Comparison of ENCODE assay signal across 8 mouse cellular contexts in the genomic region with DNA sequence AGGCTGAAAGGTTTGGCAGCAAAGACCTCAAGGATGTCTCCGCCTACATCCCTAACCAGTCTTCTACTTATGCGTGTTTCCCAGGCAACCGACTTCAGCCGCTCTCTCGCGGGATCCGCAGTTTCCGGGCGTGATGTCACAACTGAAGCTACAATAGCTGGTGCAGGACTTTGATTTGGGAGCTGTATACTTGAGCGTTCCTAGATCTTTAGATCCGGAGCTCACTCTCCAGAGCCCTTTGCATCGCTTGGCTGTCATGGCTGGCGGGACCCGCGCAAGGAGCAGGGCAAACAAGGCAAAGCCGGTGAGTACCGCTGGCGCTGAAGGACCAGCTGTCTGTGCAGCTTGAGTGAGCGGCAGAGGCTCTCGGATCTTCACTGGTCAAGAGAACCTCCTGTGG. TPM values are rescaled to one million over a fixed set of nuclear protein-coding genes. Genes with fewer than 3 reads are reported as not detected.
DNase-seq lines count a peak whose midpoint lies in the region; TF ChIP-seq lines count a peak whose summit lies in the region.

A gene (plus strand): TSS at position 158 of the 400 bp plus-strand sequence.

- no peaks in the 10 kb centered on the region for H3K36me3 ChIP-seq in macrophage (ENCODE audit: inconsistent target)

- H3K4me3 ChIP-seq in cortical plate, adult 2 months (ENCODE audit: insufficient read depth, low read length): peak within 1 kb of the TSS; percentile 60
- H3K4me3 ChIP-seq in gastrocnemius, adult 2 months: peak within 1 kb of the TSS; percentile 53
- H3K4me3 ChIP-seq in left cerebral cortex, adult 2 months: peak within 1 kb of the TSS; percentile 61
- H3K4me3 ChIP-seq in macrophage (ENCODE audit: inconsistent target): peak within 1 kb of the TSS; percentile 64

- intact Hi-C loops in gastrocnemius, adult 2 months (cut with DNase I): no loop called here
- intact Hi-C loops in left cerebral cortex, adult 2 months (cut with DNase I): loop anchor here (1.0 kb wide), 1 partner anchor 36 kb away; no protein-coding TSS in a partner anchor

- no peaks in the 10 kb centered on the region for H3K79me2 ChIP-seq in macrophage (ENCODE audit: inconsistent target)

- peak within 1 kb of the TSS; percentile 57; the same call in 1 of the 2 replicates for H3K27ac ChIP-seq in cortical plate, adult 2 months (ENCODE audit: insufficient read depth, low read length)
- no peak within 1 kb of the TSS for H3K27ac ChIP-seq in gastrocnemius, adult 2 months
- peak within 1 kb of the TSS; percentile 96 for H3K27ac ChIP-seq in left cerebral cortex, adult 2 months
- peak within 1 kb of the TSS; percentile 12; the same call in 1 of the 2 replicates for H3K27ac ChIP-seq in macrophage

- 3% methylated on average over 20 of the region's 20 CpGs for WGBS in macrophage (ENCODE audit: missing documents)

- H3K4me1 ChIP-seq in cortical plate, adult 2 months (ENCODE audit: control insufficient read depth, insufficient read depth, low read length): no peaks in the 10 kb centered on the region

- TF ChIP-seq CTCF in cortical plate, adult 2 months (IDR thresholded peaks at IDR 0.05; ENCODE audit: extremely low read depth, insufficient read depth, low read length): no peak
- no peak for TF ChIP-seq CTCF in gastrocnemius, adult 2 months (IDR thresholded peaks at IDR 0.05)
- no peak for TF ChIP-seq CTCF in left cerebral cortex, adult 2 months (IDR thresholded peaks at IDR 0.05)

- DNase-seq in ZHBTc4 (ENCODE audit: low read depth, low spot score): peak; percentile 97
- no peak for DNase-seq in gastrocnemius, adult 2 months
- DNase-seq in hindlimb bud, embryonic 11.5 days (ENCODE audit: extremely low spot score, low read depth, low spot score): peak; percentile 69
- DNase-seq in left cerebral cortex, adult 2 months (ENCODE audit: extremely low spot score in 1 of 2, low spot score in 2 of 2): peak; percentile 82
- DNase-seq in retina, postnatal 7 days (ENCODE audit: low read depth, low spot score): peak; percentile 58
- peak; percentile 43 for DNase-seq in urinary bladder, postnatal 25 days (ENCODE audit: low spot score)

- TF ChIP-seq POLR2A in cortical plate, adult 2 months (IDR thresholded peaks at IDR 0.05; ENCODE audit: extremely low read depth, insufficient read depth, low read length): peak; percentile 81

RNA-seq across cellular contexts. Expression of the gene that starts here (rescaled TPM):
- 14.5 and 14.8 TPM in 2 replicates for polyA plus RNA-seq in cortical plate, adult 2 months (2012; rRNA removed)
- 10 to 100 TPM in 1 of 2 experiments, 1 to 10 TPM in 1; 8.9 to 10.6 TPM for total RNA-seq in gastrocnemius, adult 2 months (2021)
- total RNA-seq in left cerebral cortex, adult 2 months (2021): 10 to 100 TPM; 19.2 to 21.4 TPM
- total RNA-seq in macrophage (2018; cell fraction: chromatin; rRNA removed): 100 to 1,000 TPM in 20 of 26 experiments, 10 to 100 TPM in 6; 39.4 to 203 (median 126) TPM
- total RNA-seq in macrophage (2018; cell fraction: cytosol; rRNA removed): 10 to 100 TPM; 11.0 to 29.9 (median 20.5) TPM
- 100 to 1,000 TPM in 21 of 26 experiments, 10 to 100 TPM in 5; 66.9 to 167 (median 120) TPM for total RNA-seq in macrophage (2018; cell fraction: nucleus; rRNA removed)
- polyA plus RNA-seq in macrophage (2018): 20.1 to 62.4 TPM (median 25.0 TPM) in 3 replicates
